8 mouse cellular contexts compared by ENCODE assay signal in genomic region chr19:4440222-4440621, GRCm38 (mm10). TPM values are rescaled to one million over a fixed set of nuclear protein-coding genes. Genes with fewer than 3 reads are reported as not detected.
DNase-seq lines count a peak whose midpoint lies in the region; ATAC-seq and TF ChIP-seq lines count a peak whose summit lies in the region.

No protein-coding gene starts in this region.

- H3K4me2 ChIP-seq in limb, embryonic 14.5 days (replicated peaks; ENCODE audit: low read depth, low read length, severe bottlenecking): peak overlapping the region; percentile 80

- H3K4me3 ChIP-seq in limb, embryonic 14.5 days (replicated peaks; ENCODE audit: low read length): peak overlapping the region; percentile 82

- no peak for ATAC-seq in limb, embryonic 14.5 days (ENCODE audit: low FRiP score, low read depth)

- peaks cover 25% of the 10 kb centered on the region for H3K4me1 ChIP-seq in limb, embryonic 14.5 days (ENCODE audit: control insufficient read depth, insufficient read depth, low read length)

- no peak overlapping the region for H3K9ac ChIP-seq in limb, embryonic 14.5 days (ENCODE audit: low read depth, low read length, severe bottlenecking)

- H3K36me3 ChIP-seq in limb, embryonic 14.5 days (ENCODE audit: control insufficient read depth, insufficient read depth, low read length): no peaks in the 10 kb centered on the region

- intact Hi-C loops in heart, postnatal 10 days (cut with DNase I): loop anchor here (5.0 kb wide), 2 partner anchors 103 to 183 kb away; no protein-coding TSS in a partner anchor

- H3K27ac ChIP-seq in limb, embryonic 14.5 days (replicated peaks; ENCODE audit: low read depth, low read length): no peak overlapping the region

- no peak for TF ChIP-seq POLR2A in limb, embryonic 14.5 days (IDR thresholded peaks at IDR 0.05; ENCODE audit: borderline replicate concordance, extremely low read depth, insufficient read depth, insufficient read length)

- H3K27me3 ChIP-seq in limb, embryonic 14.5 days (ENCODE audit: control insufficient read depth, insufficient read depth, low read length): no peaks in the 10 kb centered on the region

- WGBS in limb, embryonic 14.5 days: 12% methylated on average over 8 of the region's 8 CpGs

- peak; percentile 77 for DNase-seq in adrenal gland, adult 2 months
- DNase-seq in adrenal gland, adult 8-10 months: no peak
- DNase-seq in ZHBTc4 (ENCODE audit: low read depth, low spot score): peak; percentile 76
- peak; percentile 33 to 43 for DNase-seq in heart, postnatal 10 days
- peak; percentile 79 for DNase-seq in limb, embryonic 14.5 days (ENCODE audit: low spot score)
- DNase-seq in retina, postnatal 1 day: peak; percentile 27
- DNase-seq in cerebellum, adult 9-10 months: no peak
- DNase-seq in spleen, adult 18-20 months: no peak

- H3K9me3 ChIP-seq in limb, embryonic 14.5 days (ENCODE audit: control insufficient read depth, low read length): no peaks in the 10 kb centered on the region

RNA-seq across cellular contexts. Expression of gene Rhod, which starts 1.0 kb away (rescaled TPM):
- total RNA-seq in adrenal gland, adult 2 months (2021): 10 to 100 TPM; 25.7 to 36.4 TPM
- polyA plus RNA-seq in adrenal gland, adult 2 months (2012; rRNA removed): 35.2 and 39.5 TPM in 2 replicates
- 10 to 100 TPM; 29.8 to 48.0 (median 39.3) TPM for total RNA-seq in adrenal gland, adult 8-10 months (2022)
- 10 to 100 TPM in 1 of 2 experiments, 1 to 10 TPM in 1; 8.5 to 10.6 TPM for total RNA-seq in heart, postnatal 10 days (2021)
- polyA plus RNA-seq in limb, embryonic 14.5 days (2012; rRNA removed): 33.8 and 36.6 TPM in 2 replicates
- 44.2 and 51.0 TPM in 2 replicates for polyA plus RNA-seq in limb, embryonic 14.5 days (2014; fragmentation: Nextera tagmentation; extraction: Ambion mirVana)

RNA-seq across cellular contexts. Expression of gene Syt12, which starts 37.0 kb away (rescaled TPM):
- total RNA-seq in adrenal gland, adult 2 months (2021): 10 to 100 TPM; 58.0 to 74.0 TPM
- 124 and 143 TPM in 2 replicates for polyA plus RNA-seq in adrenal gland, adult 2 months (2012; rRNA removed)
- total RNA-seq in adrenal gland, adult 8-10 months (2022): 10 to 100 TPM; 60.5 to 90.4 (median 73.7) TPM
- total RNA-seq in heart, postnatal 10 days (2021): 1 to 10 TPM in 1 of 2 experiments, under 1 TPM in 1; 0.47 to 2.7 TPM
- polyA plus RNA-seq in limb, embryonic 14.5 days (2012; rRNA removed): 0.41 and 0.50 TPM in 2 replicates
- 0.21 and 0.39 TPM in 2 replicates for polyA plus RNA-seq in limb, embryonic 14.5 days (2014; fragmentation: Nextera tagmentation; extraction: Ambion mirVana)

RNA-seq across cellular contexts. Expression of gene Kdm2a, which starts 42.1 kb away (rescaled TPM):
- 100 to 1,000 TPM in 1 of 2 experiments, 10 to 100 TPM in 1; 81.7 to 155 TPM for total RNA-seq in adrenal gland, adult 2 months (2021)
- polyA plus RNA-seq in adrenal gland, adult 2 months (2012; rRNA removed): 66.3 and 78.0 TPM in 2 replicates
- total RNA-seq in adrenal gland, adult 8-10 months (2022): 100 to 1,000 TPM in 3 of 4 experiments, 10 to 100 TPM in 1; 88.6 to 150 (median 124) TPM
- total RNA-seq in heart, postnatal 10 days (2021): 10 to 100 TPM; 50.4 to 54.4 TPM
- 99.7 and 126 TPM in 2 replicates for polyA plus RNA-seq in limb, embryonic 14.5 days (2012; rRNA removed)
- polyA plus RNA-seq in limb, embryonic 14.5 days (2014; fragmentation: Nextera tagmentation; extraction: Ambion mirVana): 54.4 and 59.8 TPM in 2 replicates

RNA-seq across cellular contexts. Expression of gene 2010003K11Rik, which starts 58.2 kb away (rescaled TPM):
- 10 to 100 TPM; 41.3 to 58.6 TPM for total RNA-seq in adrenal gland, adult 2 months (2021)
- 6.4 and 8.5 TPM in 2 replicates for polyA plus RNA-seq in adrenal gland, adult 2 months (2012; rRNA removed)
- total RNA-seq in adrenal gland, adult 8-10 months (2022): 10 to 100 TPM; 12.2 to 22.5 (median 20.2) TPM
- 1 to 10 TPM in 1 of 2 experiments, under 1 TPM in 1; 0.30 to 1.0 TPM for total RNA-seq in heart, postnatal 10 days (2021)
- not detected in 2 replicates for polyA plus RNA-seq in limb, embryonic 14.5 days (2012; rRNA removed)
- polyA plus RNA-seq in limb, embryonic 14.5 days (2014; fragmentation: Nextera tagmentation; extraction: Ambion mirVana): not detected in 2 replicates

Comparison
In these comparisons a context has a peak if more than half of its experiments do, and no peak if none do; other contexts are left out.
1. DNase-seq: peak in adrenal gland, adult 2 months (single experiment), ZHBTc4 (single experiment), heart, postnatal 10 days (2 of 2), limb, embryonic 14.5 days (single experiment) and retina, postnatal 1 day (single experiment); none in adrenal gland, adult 8-10 months (single experiment), cerebellum, adult 9-10 months (single experiment) and spleen, adult 18-20 months (0 of 2).
2. RNA of gene Syt12, which starts 37.0 kb away (total RNA-seq): 60.5 to 90.4 TPM in adrenal gland, adult 8-10 months and 58.0 to 74.0 TPM in adrenal gland, adult 2 months; 0.47 to 2.7 TPM in heart, postnatal 10 days; every median in the first group is over 10 times any median in the second.